In genomic region chr5:149279273-149279844, GRCm38 (mm10) we compare ENCODE assay signal across 8 mouse cellular contexts. TPM values are rescaled to one million over a fixed set of nuclear protein-coding genes. Genes with fewer than 3 reads are reported as not detected.
A peak's percentile ranks its signal among the peaks of the same experiment; 100 is the strongest.
DNase-seq lines count a peak whose midpoint lies in the region; ATAC-seq lines count a peak whose summit lies in the region.

No protein-coding gene starts in this region.

- ATAC-seq in frontal cortex, adult (ENCODE audit: low TSS enrichment): peak; percentile 91
- ATAC-seq in limb, embryonic 15.5 days (ENCODE audit: insufficient number of reproducible peaks, low FRiP score, low TSS enrichment, low read depth): no peak
- ATAC-seq in stomach, embryonic 16.5 days (ENCODE audit: insufficient read depth, low FRiP score): no peak

- no peak for DNase-seq in frontal cortex, postnatal 25 days (ENCODE audit: low spot score in 2 of 2)
- DNase-seq in cerebellum, postnatal 14 days: peak; percentile 42 to 54
- DNase-seq in frontal cortex, postnatal 36 days (ENCODE audit: low spot score in 2 of 2): peak; percentile 49 to 54
- peak; percentile 41 for DNase-seq in kidney, adult 18-20 months
- no peak for DNase-seq in thymus, postnatal 4 days

- H3K27me3 ChIP-seq in limb, embryonic 15.5 days: no peaks in the 10 kb centered on the region
- no peaks in the 10 kb centered on the region for H3K27me3 ChIP-seq in stomach, embryonic 16.5 days (ENCODE audit: control insufficient read depth, insufficient read depth, low read length)

- no peak overlapping the region for H3K27ac ChIP-seq in limb, embryonic 15.5 days
- no peak overlapping the region for H3K27ac ChIP-seq in stomach, embryonic 16.5 days (ENCODE audit: low read length)

- H3K36me3 ChIP-seq in limb, embryonic 15.5 days: no peaks in the 10 kb centered on the region
- no peaks in the 10 kb centered on the region for H3K36me3 ChIP-seq in stomach, embryonic 16.5 days (ENCODE audit: control insufficient read depth, insufficient read depth, low read length)

- no peak overlapping the region for H3K9ac ChIP-seq in limb, embryonic 15.5 days
- H3K9ac ChIP-seq in stomach, embryonic 16.5 days (ENCODE audit: low read length): 0 out of 2 replicates have a peak overlapping the region, but pooled peaks have one; percentile 10

- H3K4me2 ChIP-seq in limb, embryonic 15.5 days: 0 out of 2 replicates have a peak overlapping the region, but pooled peaks have one; percentile 19
- peak overlapping the region; percentile 11; the same call in 1 of the 2 replicates for H3K4me2 ChIP-seq in stomach, embryonic 16.5 days (ENCODE audit: low read depth, low read length)

- 33% methylated on average over 22 of the region's 22 CpGs for WGBS in limb, embryonic 15.5 days
- 37% methylated on average over 22 of the region's 22 CpGs for WGBS in stomach, embryonic 16.5 days

- no peaks in the 10 kb centered on the region for H3K9me3 ChIP-seq in limb, embryonic 15.5 days
- peaks cover 9% of the 10 kb centered on the region for H3K9me3 ChIP-seq in stomach, embryonic 16.5 days (replicated peaks; ENCODE audit: control insufficient read depth, low read length)

- no peak overlapping the region for H3K4me3 ChIP-seq in limb, embryonic 15.5 days
- no peak overlapping the region for H3K4me3 ChIP-seq in stomach, embryonic 16.5 days (replicated peaks; ENCODE audit: low read length)

- peaks cover 4% of the 10 kb centered on the region for H3K4me1 ChIP-seq in limb, embryonic 15.5 days
- H3K4me1 ChIP-seq in stomach, embryonic 16.5 days (ENCODE audit: control insufficient read depth, insufficient read depth, low read length): no peaks in the 10 kb centered on the region

RNA-seq across cellular contexts. Expression of gene Alox5ap, which starts 14.8 kb away (rescaled TPM):
- 23.8 and 25.3 TPM in 2 replicates for polyA plus RNA-seq in limb, embryonic 15.5 days (2015; fragmentation: Nextera tagmentation; extraction: Ambion mirVana)
- polyA plus RNA-seq in stomach, embryonic 16.5 days (2015; fragmentation: Nextera tagmentation; extraction: Ambion mirVana): 24.6 and 32.8 TPM in 2 replicates

Comparison
In these comparisons a context has a peak if more than half of its experiments do, and no peak if none do; other contexts are left out.
1. DNase-seq: peak in cerebellum, postnatal 14 days (2 of 2), frontal cortex, postnatal 36 days (2 of 2) and kidney, adult 18-20 months (single experiment); none in frontal cortex, postnatal 25 days (0 of 2) and thymus, postnatal 4 days (single experiment).